Mouse (Mus musculus) kidney, postnatal 0 days (tissue): ENCODE measurements around the gene Il1rl2. TPM values are rescaled to one million over a fixed set of nuclear protein-coding genes. Genes with fewer than 3 reads are reported as not detected.
A peak's percentile ranks its signal among the peaks of the same experiment; 100 is the strongest.

Source experiments
- ATAC-seq: fragments of 200-750 bp; cut with Nextera tagmentation; replicated peaks from 2 replicates; pipeline ENCODE4 v1.8.0; 2017; ENCODE audit warnings: low read depth, moderate number of reproducible peaks, moderate TSS enrichment, moderate library complexity; ENCODE audit not compliant: low FRiP score
- DNase-seq: peaks from one replicate; pipeline ENCODE4 v3.0.0-alpha.2; 2016; ENCODE audit warnings: low spot score
- H3K27ac ChIP-seq: fragments of 300-500 bp; sonication (generic); 2 replicates; pipeline ENCODE4 v1.5.1; 2014; ENCODE audit warnings: mild to moderate bottlenecking
- H3K27me3 ChIP-seq: fragments of 300-500 bp; sonication (generic); 2 replicates; pipeline ENCODE4 v1.6.1; 2014; ENCODE audit warnings: low read length, mixed read lengths; ENCODE audit not compliant: insufficient read depth
- H3K36me3 ChIP-seq: fragments of 300-500 bp; sonication (generic); 2 replicates; pipeline ENCODE4 v1.6.1; 2014; ENCODE audit warnings: low read length, mixed read lengths; ENCODE audit not compliant: insufficient read depth
- H3K4me1 ChIP-seq: fragments of 300-500 bp; sonication (generic); replicated peaks from 2 replicates; pipeline ENCODE4 v1.6.1; 2014; ENCODE audit warnings: antibody characterized with exemption, low read length, mixed read lengths; ENCODE audit not compliant: insufficient read depth
- H3K4me2 ChIP-seq: fragments of 300-500 bp; sonication (generic); 2 replicates; pipeline ENCODE4 v1.6.1; 2014; ENCODE audit warnings: mild to moderate bottlenecking, low read length, moderate library complexity, mixed read lengths
- H3K4me3 ChIP-seq: fragments of 300-500 bp; sonication (generic); replicated peaks from 2 replicates; pipeline ENCODE4 v1.5.1; 2014; ENCODE audit warnings: low read depth, low read length
- H3K9ac ChIP-seq: fragments of 300-500 bp; sonication (generic); 2 replicates; pipeline ENCODE4 v1.6.1; 2014; ENCODE audit warnings: low read depth, low read length
- H3K9me3 ChIP-seq: fragments of 300-500 bp; sonication (generic); replicated peaks from 2 replicates; pipeline ENCODE4 v1.6.1; 2016; ENCODE audit warnings: low read length, inconsistent platforms, mixed read lengths
- CTCF ChIP-seq: IDR thresholded peaks from 2 replicates; pipeline ENCODE4 v1.5.1; 2016; ENCODE audit warnings: antibody characterized with exemption, low read depth, mild to moderate bottlenecking, moderate library complexity
- WGBS: fragments of 180-500 bp; shearing (Covaris S2); extraction: QIAGEN DNeasy Blood & Tissue Kit; methylation state at CpG from one replicate; pipeline ENCODE4 v1.1.7; 2014; 5-methylcytosine and 5-hydroxymethylcytosine counted together
- polyA plus RNA-seq: library from polyadenylated mRNA; unstranded; fragments of >200 nt; fragmentation: Nextera tagmentation; extraction: Ambion mirVana; gene quantifications from 2 replicates; pipeline ENCODE4 v1.2.1, GENCODE M21; 2015

Gene Il1rl2
- polyA plus RNA-seq, 1 experiment from 2014 or later = 7.5 TPM

DNA sequence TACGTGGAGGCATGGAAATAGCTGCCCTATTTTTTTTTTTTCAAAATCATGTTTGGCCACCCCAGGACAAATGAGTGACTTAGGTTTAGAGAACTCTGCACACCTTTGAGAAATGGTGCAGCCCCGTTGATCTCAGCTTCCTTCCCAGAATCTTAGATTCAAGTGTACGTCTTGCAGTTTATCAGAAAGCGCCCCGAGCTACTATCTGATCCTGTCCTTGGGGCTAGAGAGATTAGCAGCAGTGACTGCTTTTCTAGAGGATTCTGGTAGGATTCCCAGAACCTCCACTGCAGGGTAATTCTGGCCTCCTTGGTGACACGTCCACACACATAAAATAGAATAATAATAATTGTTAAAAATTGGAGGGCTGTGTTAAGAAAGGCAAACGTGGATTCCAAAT, 36.6 kb downstream of the Il1rl2 start:
- TF ChIP-seq CTCF = no peak
- H3K9me3 ChIP-seq = no peaks in the 10 kb centered on the region
- ATAC-seq (no peak), DNase-seq (no peak)
- H3K9ac ChIP-seq = no peak overlapping the region
- no peak overlapping the region for H3K27ac ChIP-seq
- H3K27me3 ChIP-seq = no peaks in the 10 kb centered on the region
- no peak overlapping the region for H3K4me3 ChIP-seq
- H3K4me2 ChIP-seq = no peak overlapping the region
- H3K4me1 ChIP-seq = peaks cover 5% of the 10 kb centered on the region; the same call in 1 of the 2 replicates
- 77% methylated on average over 7 of the region's 7 CpGs for WGBS
- H3K36me3 ChIP-seq = no peaks in the 10 kb centered on the region

DNA sequence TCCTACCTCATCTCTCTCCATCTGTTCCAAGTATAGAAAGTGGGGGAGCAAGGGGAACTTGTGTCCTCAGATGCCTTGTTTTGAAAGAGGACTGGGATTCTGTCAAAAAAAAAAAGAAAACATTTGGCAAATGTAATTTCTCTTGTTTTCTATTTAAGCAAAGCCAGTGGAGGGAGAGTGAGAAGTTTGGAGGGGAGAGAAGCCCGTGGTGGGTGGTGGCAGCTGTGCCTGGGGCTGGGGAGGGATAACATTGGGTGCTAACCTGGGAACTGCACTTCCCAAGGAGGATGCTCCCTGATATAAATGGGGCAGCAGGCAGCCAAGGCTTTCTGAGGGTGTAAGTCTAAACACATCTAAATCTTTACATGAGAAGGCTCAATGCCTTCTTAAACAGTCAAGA, 37.2 kb downstream of the Il1rl2 start:
- TF ChIP-seq CTCF = no peak
- no peak overlapping the region for H3K4me3 ChIP-seq
- 48% methylated on average over 1 of the region's 1 CpGs for WGBS
- no peaks in the 10 kb centered on the region for H3K9me3 ChIP-seq
- ATAC-seq = no peak
- H3K4me2 ChIP-seq = no peak overlapping the region
- no peak for DNase-seq
- peaks cover 5% of the 10 kb centered on the region; the same call in 1 of the 2 replicates for H3K4me1 ChIP-seq
- H3K9ac ChIP-seq = no peak overlapping the region
- no peak overlapping the region for H3K27ac ChIP-seq
- no peaks in the 10 kb centered on the region for H3K36me3 ChIP-seq
- no peaks in the 10 kb centered on the region for H3K27me3 ChIP-seq

DNA sequence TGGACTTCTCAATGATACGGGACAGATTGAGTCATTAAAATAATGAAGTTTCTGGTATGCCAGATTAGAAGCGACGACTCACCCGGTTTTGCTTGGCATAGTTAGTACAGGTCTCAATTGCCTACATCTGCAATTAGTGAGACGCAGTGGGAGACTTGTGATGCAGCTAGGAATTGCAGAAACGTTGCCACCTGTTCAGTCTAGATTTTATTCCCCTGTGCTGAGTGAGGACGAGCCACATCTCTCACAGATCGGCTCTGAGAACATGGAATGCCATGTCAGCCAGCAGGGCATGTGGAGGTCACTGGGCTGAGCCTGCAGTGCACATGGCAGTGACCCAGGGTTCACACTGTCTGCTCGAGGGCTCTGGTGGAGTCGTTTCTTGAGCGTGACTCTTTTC, 38.4 kb downstream of the Il1rl2 start:
- H3K36me3 ChIP-seq = no peaks in the 10 kb centered on the region
- H3K9ac ChIP-seq = no peak overlapping the region
- no peaks in the 10 kb centered on the region for H3K27me3 ChIP-seq
- H3K4me1 ChIP-seq = peaks cover 5% of the 10 kb centered on the region; the same call in 1 of the 2 replicates
- TF ChIP-seq CTCF = no peak
- 64% methylated on average over 11 of the region's 11 CpGs for WGBS
- no peaks in the 10 kb centered on the region for H3K9me3 ChIP-seq
- DNase-seq = no peak
- no peak overlapping the region for H3K4me2 ChIP-seq
- no peak overlapping the region for H3K4me3 ChIP-seq
- H3K27ac ChIP-seq = no peak overlapping the region
- no peak for ATAC-seq

DNA sequence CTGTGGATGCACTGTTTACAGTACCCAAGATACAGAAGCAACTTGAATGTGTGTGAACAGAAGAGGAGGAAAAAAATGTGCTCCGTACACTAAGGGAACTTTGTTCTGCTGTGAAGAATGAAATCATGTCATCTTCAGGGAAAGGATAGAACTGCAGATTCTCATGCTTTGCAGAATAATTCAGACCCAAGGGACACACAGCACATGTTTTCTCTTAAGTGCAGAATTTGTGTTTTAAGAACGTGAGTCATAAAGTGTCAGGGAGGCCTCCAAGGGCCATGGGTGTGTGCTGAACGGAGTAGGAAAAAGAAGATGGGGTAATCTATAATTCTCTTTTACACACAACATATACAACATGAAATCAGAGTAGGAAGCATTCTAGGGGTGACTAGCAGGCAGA, 48.5 kb downstream of the Il1rl2 start:
- DNase-seq = no peak
- Histone ChIP-seq H3K4me1 (no peaks in the 10 kb centered on the region), H3K36me3 (no peaks in the 10 kb centered on the region), H3K4me2 (no peak overlapping the region), H3K4me3 (no peak overlapping the region), H3K27ac (no peak overlapping the region), H3K27me3 (no peaks in the 10 kb centered on the region), H3K9ac (no peak overlapping the region), H3K9me3 (no peaks in the 10 kb centered on the region)
- TF ChIP-seq CTCF = no peak
- ATAC-seq = no peak
- WGBS = 73% methylated on average over 3 of the region's 3 CpGs

DNA sequence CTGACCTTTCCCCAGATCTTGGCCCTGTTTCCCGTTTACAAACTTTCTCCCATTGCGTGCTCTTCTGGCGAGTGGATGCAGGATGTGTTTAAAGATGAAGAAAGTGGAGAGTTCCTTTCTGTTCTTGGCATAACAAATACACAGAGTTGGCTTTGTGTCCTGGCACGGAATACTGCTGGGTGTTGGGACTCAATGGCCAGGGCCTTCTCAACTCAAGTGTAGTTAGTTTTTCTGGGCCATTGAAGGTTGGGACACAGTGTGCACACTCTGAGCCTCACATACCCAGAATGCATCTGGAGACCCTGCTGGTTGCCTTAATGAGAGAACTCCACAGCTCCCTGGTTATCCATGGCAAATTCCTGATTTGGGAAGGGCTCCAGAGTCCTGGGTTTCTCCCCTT, 50.7 kb downstream of the Il1rl2 start:
- no peak for TF ChIP-seq CTCF
- Histone ChIP-seq H3K4me3 (no peak overlapping the region), H3K27me3 (no peaks in the 10 kb centered on the region), H3K9ac (no peak overlapping the region), H3K9me3 (no peaks in the 10 kb centered on the region), H3K27ac (no peak overlapping the region), H3K4me2 (no peak overlapping the region), H3K36me3 (no peaks in the 10 kb centered on the region), H3K4me1 (no peaks in the 10 kb centered on the region)
- WGBS = 75% methylated on average over 4 of the region's 4 CpGs
- ATAC-seq = no peak
- DNase-seq = no peak

DNA sequence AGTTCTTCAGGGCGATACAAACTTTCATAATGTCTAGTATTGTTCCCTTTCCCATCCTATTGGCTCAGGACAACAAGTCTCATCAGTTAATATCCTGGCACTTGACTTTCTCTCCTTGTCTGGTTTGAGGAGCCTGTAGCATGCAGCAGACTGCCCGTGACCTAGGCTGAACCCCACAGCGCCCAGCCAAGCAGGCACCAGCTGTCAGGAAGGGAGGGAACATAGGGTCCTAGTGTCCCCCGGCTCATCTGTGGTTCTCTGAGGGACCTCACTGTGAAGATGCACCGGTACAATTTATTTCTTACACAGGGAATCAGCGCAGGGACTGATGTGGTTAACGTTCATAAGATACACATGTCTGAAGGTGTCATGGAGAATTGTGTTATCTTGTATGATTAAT, 52.3 kb downstream of the Il1rl2 start:
- Histone ChIP-seq H3K27ac (no peak overlapping the region), H3K4me2 (no peak overlapping the region), H3K9me3 (no peaks in the 10 kb centered on the region), H3K4me3 (no peak overlapping the region), H3K27me3 (no peaks in the 10 kb centered on the region), H3K9ac (no peak overlapping the region), H3K36me3 (no peaks in the 10 kb centered on the region), H3K4me1 (no peaks in the 10 kb centered on the region)
- no peak for ATAC-seq
- 52% methylated on average over 7 of the region's 7 CpGs for WGBS
- no peak for DNase-seq
- TF ChIP-seq CTCF = no peak

DNA sequence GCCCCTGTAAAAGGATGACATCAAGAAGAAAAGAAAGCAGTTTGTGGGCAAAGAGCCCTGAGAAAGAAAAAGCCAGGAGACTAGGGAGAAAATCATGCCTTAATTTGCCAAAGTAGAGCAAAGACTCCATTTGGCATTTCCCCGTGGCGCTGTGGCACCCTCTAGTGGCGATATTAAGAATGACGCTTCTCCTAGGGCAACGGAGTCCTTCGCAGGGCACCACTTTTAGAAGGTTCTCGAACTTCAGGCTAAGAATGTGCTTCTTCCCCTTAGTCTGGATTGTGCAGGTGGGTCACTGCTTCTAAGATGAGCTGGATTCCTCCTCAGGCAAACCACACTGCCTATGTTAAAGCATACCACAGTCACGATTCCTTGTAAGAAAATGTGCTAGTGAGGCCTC, 54.4 kb downstream of the Il1rl2 start:
- no peak overlapping the region for H3K4me3 ChIP-seq
- WGBS = 18% methylated on average over 8 of the region's 8 CpGs
- H3K27ac ChIP-seq = no peak overlapping the region
- H3K4me2 ChIP-seq = no peak overlapping the region
- TF ChIP-seq CTCF = peak; percentile 99
- H3K4me1 ChIP-seq = no peaks in the 10 kb centered on the region
- H3K36me3 ChIP-seq = no peaks in the 10 kb centered on the region
- no peaks in the 10 kb centered on the region for H3K27me3 ChIP-seq
- H3K9ac ChIP-seq = no peak overlapping the region
- DNase-seq = peak; percentile 75
- H3K9me3 ChIP-seq = no peaks in the 10 kb centered on the region
- ATAC-seq = no peak
